ENCODE assay signal across 21 mouse cellular contexts in genomic region chr8:110954776-110955175, GRCm38 (mm10). TPM values are rescaled to one million over a fixed set of nuclear protein-coding genes. Genes with fewer than 3 reads are reported as not detected.
A peak's percentile ranks its signal among the peaks of the same experiment; 100 is the strongest.
DNase-seq lines count a peak whose midpoint lies in the region; ATAC-seq and TF ChIP-seq lines count a peak whose summit lies in the region.
"Had no signal": no experiment of that assay in that cellular context is flagged by ENCODE, and none has a peak within 500 bp of the region (broad histone marks: within the 10 kb centered on the region; RNA-seq: fewer than 3 reads in every experiment).

No protein-coding gene starts in this region.

- TF ChIP-seq EP300 in CH12.LX (IDR thresholded peaks at IDR 0.05; ENCODE audit: low read length): peak; percentile 99

- peaks cover 2% of the 10 kb centered on the region for H3K9me3 ChIP-seq in CH12.LX (replicated peaks; ENCODE audit: low read length)
- H3K9me3 ChIP-seq: embryonic facial prominence, embryonic 10.5 days; G1E; heart, embryonic 12.5 days; intestine, embryonic 15.5 days; limb, embryonic 10.5 days; liver, embryonic 12.5 days; lung, embryonic 15.5 days; neural tube, embryonic 13.5 days had no signal

- H3K36me3 ChIP-seq in CH12.LX (replicated peaks in 1 of 2; ENCODE audit: control insufficient read depth in 1 of 2, insufficient read depth in 1 of 2, low read length in 1 of 2): peaks cover 45 to 67% of the 10 kb centered on the region in 2 experiments
- H3K36me3 ChIP-seq: intestine, embryonic 15.5 days had no signal

- in situ Hi-C loops in CH12.LX (cut with MboI; ENCODE audit: low pct_ligation_motif_present, low pct_unique_long_range_greater_than_20kb, low sequenced_read_pairs): no loop called here

- peak overlapping the region; percentile 43 for H3K9ac ChIP-seq in CH12.LX (ENCODE audit: insufficient read depth, low read depth)
- H3K9ac ChIP-seq: heart, embryonic 12.5 days; intestine, embryonic 15.5 days; liver, embryonic 12.5 days; lung, embryonic 15.5 days; neural tube, embryonic 13.5 days had no signal

- peak; percentile 70 for ATAC-seq in megakaryocyte, adult 5-6 weeks (ENCODE audit: poor library complexity, severe bottlenecking)
- ATAC-seq in cerebellum, adult (ENCODE audit: insufficient number of reproducible peaks, low FRiP score, low TSS enrichment): no peak
- ATAC-seq: intestine, embryonic 15.5 days; liver, embryonic 12.5 days had no signal

- DNase-seq in gastrocnemius, adult 2 months: no peak
- no peak for DNase-seq in gastrocnemius, postnatal 25 days
- DNase-seq in CH12.LX (ENCODE audit: extremely low read depth): peak; percentile 91
- peak; percentile 67 for DNase-seq in thymus, postnatal 14 days
- DNase-seq in kidney, postnatal 14 days: no peak
- no peak for DNase-seq in kidney, postnatal 4 days
- DNase-seq: adrenal gland, postnatal 10 days; cerebellum, postnatal 10 days; gastrocnemius, postnatal 14 days; heart, postnatal 4 days; kidney, postnatal 10 days had no signal

- no peaks in the 10 kb centered on the region for H3K27me3 ChIP-seq in CH12.LX (replicated peaks)
- H3K27me3 ChIP-seq: heart, embryonic 12.5 days; intestine, embryonic 15.5 days; liver, embryonic 12.5 days; lung, embryonic 15.5 days; neural tube, embryonic 13.5 days had no signal

- intact Hi-C loops in gastrocnemius, adult 2 months (cut with DNase I): loop anchor here (5.0 kb wide), 1 partner anchor 32 kb away; no protein-coding TSS in a partner anchor

- H3K4me2 ChIP-seq in CH12.LX (ENCODE audit: insufficient read depth, low read depth, poor library complexity, severe bottlenecking): peak overlapping the region; percentile 59
- H3K4me2 ChIP-seq: heart, embryonic 12.5 days; intestine, embryonic 15.5 days; liver, embryonic 12.5 days; lung, embryonic 15.5 days; neural tube, embryonic 13.5 days had no signal

- H3K27ac ChIP-seq in gastrocnemius, adult 2 months: peak overlapping the region; percentile 62; the same call in 1 of the 2 replicates
- peak overlapping the region; percentile 80 for H3K27ac ChIP-seq in CH12.LX (ENCODE audit: insufficient read depth, low read depth)
- H3K27ac ChIP-seq: embryonic facial prominence, embryonic 10.5 days; intestine, embryonic 15.5 days; limb, embryonic 10.5 days; liver, embryonic 12.5 days; lung, embryonic 15.5 days; neural tube, embryonic 13.5 days had no signal

- no peak overlapping the region for H3K4me3 ChIP-seq in gastrocnemius, adult 2 months
- H3K4me3 ChIP-seq in CH12.LX (replicated peaks in 1 of 3; ENCODE audit: low read depth in 2 of 3, low read length in 2 of 3, poor library complexity in 1 of 3): peak overlapping the region in 1 of 3 experiments; percentile 19
- H3K4me3 ChIP-seq: embryonic facial prominence, embryonic 10.5 days; heart, embryonic 12.5 days; intestine, embryonic 15.5 days; limb, embryonic 10.5 days; liver, embryonic 12.5 days; lung, embryonic 15.5 days; neural tube, embryonic 13.5 days had no signal

- TF ChIP-seq POLR2A in CH12.LX (IDR thresholded peaks at IDR 0.05; ENCODE audit: low read depth, low read length): peak; percentile 68

- peaks cover 26 to 69% of the 10 kb centered on the region in 2 experiments for H3K4me1 ChIP-seq in CH12.LX (ENCODE audit: control insufficient read depth in 1 of 2, insufficient read depth in 2 of 2)
- H3K4me1 ChIP-seq: intestine, embryonic 15.5 days; lung, embryonic 15.5 days had no signal

- no peak for TF ChIP-seq CTCF in gastrocnemius, adult 2 months (IDR thresholded peaks at IDR 0.05)
- TF ChIP-seq CTCF in CH12.LX (conservative IDR thresholded peaks at IDR 0.05 in 1 of 2, IDR thresholded peaks at IDR 0.05 in 1 of 2; ENCODE audit: low read depth in 2 of 2, low read length in 2 of 2): no peak

- H3K79me2 ChIP-seq in CH12.LX (replicated peaks; ENCODE audit: control insufficient read depth, extremely low read depth, insufficient read depth, poor library complexity, severe bottlenecking): peaks cover 34% of the 10 kb centered on the region

- dilution Hi-C loops in CH12.LX (cut with MboI; ENCODE audit: extremely low pct_ligation_motif_present, extremely low pct_unique_long_range_greater_than_20kb, low sequenced_read_pairs): no loop called here

- peak; percentile 27 for TF ChIP-seq RAD21 in CH12.LX (IDR thresholded peaks at IDR 0.05; ENCODE audit: low read depth, low read length)

TF ChIP-seq in CH12.LX, 34 proteins besides CTCF, POLR2A, EP300 and RAD21:
- no peak for TF ChIP-seq MAZ (IDR thresholded peaks at IDR 0.05; ENCODE audit: low read depth, low read length)
- TF ChIP-seq JUN (IDR thresholded peaks at IDR 0.05; ENCODE audit: insufficient read depth, low read depth, low read length): peak; percentile 75
- TF ChIP-seq CHD2 (IDR thresholded peaks at IDR 0.05; ENCODE audit: low read length): peak; percentile 82
- peak; percentile 94 for TF ChIP-seq RCOR1 (conservative IDR thresholded peaks at IDR 0.05; ENCODE audit: low read depth, low read length)
- peak; percentile 98 for TF ChIP-seq IRF4 (IDR thresholded peaks at IDR 0.05; ENCODE audit: low read depth, low read length)
- TF ChIP-seq E2F4 (IDR thresholded peaks at IDR 0.05; ENCODE audit: insufficient replicate concordance, low read depth, low read length): no peak
- TF ChIP-seq ETS1 (conservative IDR thresholded peaks at IDR 0.05; ENCODE audit: low read depth, low read length): peak; percentile 93
- TF ChIP-seq ZC3H11A (IDR thresholded peaks at IDR 0.05; ENCODE audit: low read depth, low read length): no peak
- TF ChIP-seq TBP (conservative IDR thresholded peaks at IDR 0.05; ENCODE audit: low read depth, low read length): peak; percentile 77
- TF ChIP-seq MEF2A (IDR thresholded peaks at IDR 0.05; ENCODE audit: borderline replicate concordance, low read depth, low read length): peak; percentile 88
- TF ChIP-seq PAX5 (IDR thresholded peaks at IDR 0.05; ENCODE audit: low read length): no peak
- TF ChIP-seq ZNF384 (IDR thresholded peaks at IDR 0.05; ENCODE audit: low read depth, low read length): no peak
- TF ChIP-seq MXI1 (IDR thresholded peaks at IDR 0.05; ENCODE audit: low read depth, low read length): peak; percentile 80; the same call in 1 of the 2 replicates
- no peak; the same call in 1 of the 2 replicates for TF ChIP-seq NELFE (IDR thresholded peaks at IDR 0.05; ENCODE audit: low read depth, low read length)
- TF ChIP-seq ELF1 (IDR thresholded peaks at IDR 0.05; ENCODE audit: low read depth, low read length): peak; percentile 46; the same call in 1 of the 2 replicates
- peak; percentile 85 for TF ChIP-seq BHLHE40 (IDR thresholded peaks at IDR 0.05; ENCODE audit: low read depth, low read length)
- TF ChIP-seq GABPA (IDR thresholded peaks at IDR 0.05; ENCODE audit: insufficient replicate concordance, low read depth, low read length): no peak
- no peak for TF ChIP-seq USF1 (IDR thresholded peaks at IDR 0.05; ENCODE audit: low read depth, low read length)
- TF ChIP-seq POLR2AphosphoS2 (IDR thresholded peaks at IDR 0.05; ENCODE audit: low read depth, low read length): no peak
- TF ChIP-seq USF2 (conservative IDR thresholded peaks at IDR 0.05; ENCODE audit: low read depth, low read length): no peak
- 0 out of 2 replicates have a peak, but pooled peaks have one; percentile 31 for TF ChIP-seq NRF1 (IDR thresholded peaks at IDR 0.05; ENCODE audit: low read depth, low read length)
- TF ChIP-seq ZKSCAN1 (IDR thresholded peaks at IDR 0.05; ENCODE audit: borderline replicate concordance, low read depth, low read length): no peak
- TF ChIP-seq JUND (conservative IDR thresholded peaks at IDR 0.05; ENCODE audit: low read depth, low read length): peak; percentile 79
- TF ChIP-seq UBTF (IDR thresholded peaks at IDR 0.05; ENCODE audit: low read depth, low read length): no peak
- TF ChIP-seq MYC (IDR thresholded peaks at IDR 0.05; ENCODE audit: low read depth, low read length): peak; percentile 97
- peak; percentile 41 for TF ChIP-seq SMC3 (IDR thresholded peaks at IDR 0.05; ENCODE audit: low read depth, low read length)
- TF ChIP-seq MAX (IDR thresholded peaks at IDR 0.05; ENCODE audit: low read length): peak; percentile 91
- TF ChIP-seq ZMIZ1 (IDR thresholded peaks at IDR 0.05; ENCODE audit: low read depth, low read length): peak; percentile 68
- TF ChIP-seq KAT2A (IDR thresholded peaks at IDR 0.05; ENCODE audit: insufficient replicate concordance, low read length): 0 out of 2 replicates have a peak, but pooled peaks have one; percentile 54
- TF ChIP-seq HCFC1 (IDR thresholded peaks at IDR 0.05; ENCODE audit: low read depth, low read length): peak; percentile 49
- peak; percentile 98 for TF ChIP-seq TCF12 (IDR thresholded peaks at IDR 0.05; ENCODE audit: low read depth, low read length)
- TF ChIP-seq CHD1 (IDR thresholded peaks at IDR 0.05; ENCODE audit: low read depth, low read length): peak; percentile 75; the same call in 1 of the 2 replicates
- peak; percentile 90 for TF ChIP-seq SIN3A (IDR thresholded peaks at IDR 0.05; ENCODE audit: low read length)
- peak; percentile 77; the same call in 1 of the 2 replicates for TF ChIP-seq MAFK (IDR thresholded peaks at IDR 0.05; ENCODE audit: insufficient replicate concordance, low read length)
TF ChIP-seq in CH12.LX: peak in this region for 22.

RNA-seq across cellular contexts. Expression of gene St3gal2, which starts 35.1 kb away (rescaled TPM):
- total RNA-seq in gastrocnemius, adult 2 months (2021): 10 to 100 TPM; 46.4 to 51.0 TPM
- 10 to 100 TPM; 43.5 to 45.3 TPM for total RNA-seq in gastrocnemius, postnatal 25 days (2021)
- 14.6 and 16.9 TPM in 2 replicates for total RNA-seq in CH12.LX (2012; rRNA removed)
- 16.4 and 17.0 TPM in 2 replicates for total RNA-seq in CH12.LX (2014; rRNA removed)
- polyA plus RNA-seq in CH12.LX (2012; ENCODE audit: insufficient read length, low read depth): 41.4 and 44.5 TPM in 2 replicates
- 23.1 and 25.0 TPM in 2 replicates for total RNA-seq in megakaryocyte, adult 5-6 weeks (2015)
- 15.2 and 17.0 TPM in 2 replicates for total RNA-seq in megakaryocyte, adult 5-6 weeks (2017)

RNA-seq across cellular contexts. Expression of gene Ddx19a, which starts 42.8 kb away (rescaled TPM):
- total RNA-seq in gastrocnemius, adult 2 months (2021): 10 to 100 TPM; 29.4 to 30.2 TPM
- total RNA-seq in gastrocnemius, postnatal 25 days (2021): 10 to 100 TPM; 24.2 to 27.0 TPM
- 28.8 and 36.4 TPM in 2 replicates for total RNA-seq in CH12.LX (2012; rRNA removed)
- total RNA-seq in CH12.LX (2014; rRNA removed): 19.0 and 23.1 TPM in 2 replicates
- polyA plus RNA-seq in CH12.LX (2012; ENCODE audit: insufficient read length, low read depth): 96.5 and 107 TPM in 2 replicates
- 41.4 and 44.5 TPM in 2 replicates for total RNA-seq in megakaryocyte, adult 5-6 weeks (2015)
- total RNA-seq in megakaryocyte, adult 5-6 weeks (2017): 22.4 and 32.5 TPM in 2 replicates

RNA-seq across cellular contexts. Expression of gene Fuk, which starts 52.5 kb away (rescaled TPM):
- total RNA-seq in gastrocnemius, adult 2 months (2021): 1 to 10 TPM; 4.4 TPM
- total RNA-seq in gastrocnemius, postnatal 25 days (2021): 1 to 10 TPM; 3.2 to 3.3 TPM
- 14.3 and 14.4 TPM in 2 replicates for total RNA-seq in CH12.LX (2012; rRNA removed)
- total RNA-seq in CH12.LX (2014; rRNA removed): 6.6 and 6.8 TPM in 2 replicates
- polyA plus RNA-seq in CH12.LX (2012; ENCODE audit: insufficient read length, low read depth): 6.4 and 7.0 TPM in 2 replicates
- 1.5 and 3.4 TPM in 2 replicates for total RNA-seq in megakaryocyte, adult 5-6 weeks (2015)
- 3.7 TPM in 2 replicates for total RNA-seq in megakaryocyte, adult 5-6 weeks (2017)

Comparison
In these comparisons a context has a peak if more than half of its experiments do, and no peak if none do; other contexts are left out.
1. DNase-seq: peak in CH12.LX (single experiment) and thymus, postnatal 14 days (single experiment); none in gastrocnemius, adult 2 months (single experiment), gastrocnemius, postnatal 25 days (single experiment), kidney, postnatal 14 days (single experiment) and kidney, postnatal 4 days (0 of 2).